Mouse (Mus musculus) cerebellum, adult 2 months (tissue): ENCODE results near the gene Cpne6.

ENCODE experiments used
- CTCF ChIP-seq: fragments of 200-500 bp; IDR thresholded peaks from 2 replicates; pipeline ENCODE4 v1.5.1; 2011; ENCODE audit warnings: low read depth, mild to moderate bottlenecking, control low read depth, low read length, moderate library complexity, borderline replicate concordance; ENCODE audit not compliant: insufficient read depth
- POLR2A ChIP-seq: fragments of 200-500 bp; IDR thresholded peaks from 2 replicates; pipeline ENCODE4 v1.6.1; 2011; ENCODE audit warnings: low read length, control low read depth, borderline replicate concordance; ENCODE audit not compliant: insufficient read depth

DNA sequence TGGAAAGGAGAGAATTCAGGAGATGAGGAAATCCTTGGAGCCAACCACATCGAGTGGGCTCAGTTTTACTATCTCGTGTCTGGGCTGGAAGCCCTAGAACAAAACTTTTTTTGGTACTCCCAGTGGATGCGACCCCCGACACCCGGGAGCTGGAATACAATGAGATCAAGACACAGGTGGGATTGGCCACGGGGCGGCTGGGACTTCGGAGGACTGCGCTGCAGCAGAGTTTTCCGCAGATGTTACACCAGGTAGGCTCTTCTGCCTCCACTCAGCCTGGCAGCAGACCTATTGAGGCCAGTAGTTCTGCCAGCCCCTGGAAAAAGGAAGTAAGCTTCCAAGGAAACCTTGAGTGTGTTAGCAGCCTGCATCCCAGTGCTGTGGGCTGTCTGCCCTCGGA lies 53.0 kb downstream of the Cpne6 start:
- TF ChIP-seq POLR2A (no peak), CTCF (no peak)
